Mouse (Mus musculus) brain, embryonic 14.5 days (tissue): ENCODE data around the gene Sash1.

ENCODE experiments used
- CTCF ChIP-seq: fragments of 200-500 bp; IDR thresholded peaks from 2 replicates; pipeline ENCODE4 v1.5.1; 2012; ENCODE audit warnings: inconsistent platforms, mild to moderate bottlenecking, moderate library complexity, borderline replicate concordance; ENCODE audit not compliant: insufficient read depth, insufficient read length; ENCODE audit errors: extremely low read depth
- POLR2A ChIP-seq: fragments of 200-500 bp; IDR thresholded peaks from 2 replicates; pipeline ENCODE4 v1.6.1; 2012; ENCODE audit warnings: mild to moderate bottlenecking, inconsistent platforms, borderline replicate concordance; ENCODE audit not compliant: poor library complexity, insufficient read depth, insufficient read length, severe bottlenecking; ENCODE audit errors: extremely low read depth

GRCm38 (mm10) chr10:8931548-8932240, 45.8 kb upstream of the Sash1 start:
- TF ChIP-seq POLR2A (no peak), CTCF (no peak)
